Mouse (Mus musculus) right cerebral cortex, postnatal 10 days (tissue): ENCODE measurements around the gene Pex11b.
A peak's percentile ranks its signal among the peaks of the same experiment; 100 is the strongest.
"Not testable (repeated sequence)": the region's sequence is repeated elsewhere in the genome, so short reads cannot be mapped to it uniquely, and the experiment has no call there.

Experiments
- DNase-seq, 2 experiments: peaks; one replicate each; pipeline ENCODE4 v3.0.0; 2021; ENCODE audit warnings: low spot score in 2 of 2

The Pex11b gene

DNA sequence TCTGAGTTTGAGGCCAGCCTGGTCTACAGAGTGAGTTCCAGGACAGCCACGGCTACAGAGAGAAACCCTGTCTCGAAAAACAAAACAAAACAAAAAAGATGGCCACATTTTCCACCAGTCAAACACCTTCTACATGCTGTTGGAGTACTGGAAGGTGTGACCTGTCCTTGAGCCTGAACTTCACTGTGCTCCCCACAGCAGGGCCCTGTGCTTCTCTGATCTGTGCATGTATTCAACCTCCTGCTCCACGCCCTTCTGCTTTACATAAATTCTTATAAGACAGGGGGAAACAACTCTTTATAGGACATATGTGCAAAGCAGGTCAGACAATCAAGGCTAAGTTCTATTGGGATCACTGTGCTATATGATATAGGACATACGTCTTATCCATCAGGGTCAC lies 12.0 kb upstream of the Pex11b start:
- no peak for DNase-seq

DNA sequence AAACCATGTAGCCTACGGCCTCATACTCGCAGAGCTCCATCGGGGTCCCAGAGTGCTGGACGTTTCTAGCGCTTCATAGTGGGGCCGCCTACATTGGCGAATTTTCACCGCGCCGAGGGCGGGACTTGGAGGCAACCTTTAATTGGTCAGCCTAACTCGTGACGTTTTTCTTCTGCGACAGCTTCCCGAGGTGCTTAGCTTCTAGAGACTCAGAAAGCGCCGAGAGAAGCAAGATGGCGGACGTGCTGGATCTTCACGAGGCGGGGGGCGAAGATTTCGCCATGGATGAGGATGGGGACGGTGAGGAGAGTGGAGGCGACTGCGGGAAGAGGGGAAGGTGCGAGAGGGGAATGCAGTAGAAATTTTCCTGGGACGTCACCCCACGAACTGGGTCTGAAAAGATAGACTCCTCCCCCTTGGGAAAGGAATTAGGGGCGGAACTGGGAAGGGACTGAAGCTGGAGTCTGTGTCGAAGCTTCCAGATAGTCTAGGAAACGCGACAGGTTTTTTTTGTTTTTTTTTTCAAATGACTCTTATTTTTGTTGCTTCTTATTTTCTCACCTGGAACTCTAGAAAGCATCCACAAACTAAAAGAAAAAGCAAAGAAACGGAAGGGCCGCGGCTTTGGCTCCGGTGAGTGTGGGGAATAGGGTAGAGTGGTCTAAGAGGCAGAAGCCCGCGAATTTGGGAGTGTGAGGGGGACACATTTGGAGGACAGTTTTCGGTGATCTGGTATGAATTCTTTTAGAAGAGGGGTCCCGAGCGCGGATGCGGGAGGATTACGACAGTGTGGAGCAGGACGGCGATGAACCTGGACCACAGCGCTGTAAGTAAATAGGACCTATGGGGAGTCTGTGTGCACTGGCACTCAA lies 5.2 kb upstream of the Pex11b start, which contains the start of gene Rbm8a:
TSS of gene Rbm8a (plus strand) at position 205 of the 872 bp plus-strand sequence.
- DNase-seq: peak; percentile 98

DNA sequence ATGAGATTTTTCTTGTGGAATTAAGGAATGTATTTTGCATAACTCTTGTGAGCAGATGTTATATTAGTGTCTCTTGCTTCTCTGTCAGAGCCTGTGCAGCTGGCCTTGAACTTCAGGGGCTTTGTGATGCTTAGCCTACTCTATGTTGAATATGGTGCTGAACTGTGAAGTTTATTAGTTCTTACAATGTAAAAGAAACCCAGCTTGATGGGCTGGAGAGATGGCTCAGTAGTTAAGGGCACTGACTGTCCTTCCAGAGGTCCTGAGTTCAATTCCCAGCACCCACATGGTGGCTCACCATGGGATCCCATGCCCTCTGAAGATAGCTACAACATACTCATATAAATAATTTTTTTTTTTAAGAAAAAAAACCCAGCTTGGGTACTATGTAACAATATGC lies 3.1 kb upstream of the Pex11b start:
- no peak for DNase-seq

DNA sequence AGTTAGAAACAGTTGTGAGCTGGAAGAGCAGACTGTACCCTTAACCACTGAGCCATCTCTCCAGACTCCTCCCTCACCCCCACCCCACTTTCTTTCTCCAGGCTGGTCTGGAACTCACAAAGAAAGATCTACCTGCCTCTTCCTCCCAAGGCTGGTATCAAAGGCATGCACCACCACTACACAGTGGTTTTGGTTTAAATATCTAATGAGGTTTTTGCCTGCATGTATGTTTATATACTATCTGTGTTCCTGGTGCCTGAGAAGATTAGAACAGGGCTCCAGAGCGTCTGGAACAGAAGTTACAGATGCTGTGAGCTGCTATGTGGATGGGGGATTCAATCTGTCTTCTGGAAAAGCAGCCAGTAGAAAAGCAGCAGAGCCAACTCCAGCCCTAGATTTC lies 1.2 kb upstream of the Pex11b start:
- peak in 1 of 2 experiments; percentile 12 for DNase-seq

DNA sequence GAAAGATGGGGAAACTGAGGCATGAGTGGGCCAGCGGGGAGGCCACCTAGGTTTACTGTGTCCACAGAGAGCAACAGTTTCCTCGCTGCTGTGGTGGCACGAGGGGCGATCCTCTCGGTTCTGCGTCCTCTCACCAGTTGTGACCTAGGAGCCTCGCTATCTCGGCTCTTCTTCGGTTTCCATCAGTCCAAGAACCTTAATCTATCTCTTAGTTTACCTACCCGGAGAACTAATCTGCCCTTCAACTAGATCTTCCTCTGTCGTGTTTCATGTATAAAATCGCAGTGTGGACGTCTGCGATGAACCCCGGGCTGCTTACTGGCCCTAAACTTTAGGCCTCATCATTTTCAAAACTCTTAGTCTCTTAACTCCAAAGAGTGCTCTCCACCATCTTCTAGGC lies 730 bp downstream of the Pex11b start:
- DNase-seq: no peak

DNA sequence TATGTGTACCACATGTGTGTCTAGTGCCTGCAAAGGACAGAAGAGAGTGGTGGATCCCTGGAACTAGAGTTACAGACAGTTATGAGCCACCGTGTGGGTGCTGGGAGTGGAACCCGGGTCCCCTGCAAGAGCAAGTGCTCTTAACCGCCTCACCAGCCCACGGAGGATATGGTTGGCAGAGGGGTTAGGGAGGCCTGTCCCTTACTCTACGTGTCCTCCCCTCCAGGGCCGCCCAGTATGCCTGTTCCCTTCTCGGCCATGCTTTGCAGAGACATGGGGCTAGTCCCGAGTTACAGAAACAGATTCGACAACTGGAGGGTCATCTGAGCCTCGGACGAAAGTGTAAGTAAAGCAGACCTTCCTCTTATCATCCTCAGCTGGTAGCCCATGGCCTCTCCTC lies 1.3 kb downstream of the Pex11b start:
- no peak for DNase-seq

DNA sequence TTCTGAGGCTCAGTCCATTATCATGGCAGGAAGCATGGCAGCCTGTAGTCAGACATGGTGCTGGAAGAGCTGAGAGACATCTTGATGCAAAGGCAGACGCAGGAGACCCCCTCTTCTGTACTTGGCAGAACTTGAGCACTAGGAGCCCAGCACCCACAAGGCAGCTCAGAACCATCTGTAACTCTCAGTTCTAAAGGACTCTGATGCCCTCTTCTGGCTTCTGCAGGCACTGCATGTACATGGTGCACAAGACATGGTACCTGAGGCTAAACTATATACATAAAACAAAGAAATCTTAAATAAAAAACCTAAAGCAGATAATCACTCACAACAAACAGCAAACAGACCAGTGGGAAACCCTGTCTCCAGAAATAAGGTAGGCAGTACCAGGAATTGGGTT lies 4.0 kb downstream of the Pex11b start:
- peak; percentile 49 to 57 for DNase-seq

DNA sequence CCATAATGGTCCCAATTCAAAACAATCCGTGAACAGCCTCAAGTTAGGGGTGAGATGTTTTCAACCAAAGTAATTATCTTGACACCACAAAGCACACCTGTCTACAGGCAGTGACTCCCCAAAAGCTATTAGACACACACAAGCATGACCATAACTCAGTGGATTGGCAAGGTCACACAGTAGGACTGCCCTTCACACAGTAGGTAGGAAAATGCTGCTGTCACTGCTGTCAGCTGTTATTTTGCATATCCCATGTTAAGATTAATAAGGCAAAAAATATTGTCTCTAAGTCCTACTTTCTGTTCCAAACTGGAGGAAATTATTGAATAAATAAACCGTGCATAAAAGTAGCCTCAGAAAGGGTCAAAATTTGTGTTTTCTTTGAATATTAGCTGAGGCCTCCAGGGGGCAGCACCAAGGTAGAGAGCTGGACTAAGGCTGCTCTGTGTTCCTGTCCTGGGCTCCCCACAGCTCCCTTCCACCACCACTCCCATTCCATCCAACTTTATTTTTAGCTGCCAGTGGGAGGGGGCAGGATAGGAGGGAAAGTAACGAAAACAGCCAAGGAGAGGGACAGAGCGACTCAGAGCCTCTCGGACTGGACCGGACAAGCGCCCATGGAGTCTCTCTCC lies 10.0 kb downstream of the Pex11b start, which contains the start of gene Itga10:
TSS of gene Itga10 (plus strand) at position 567 of the 632 bp plus-strand sequence.
- peak in 1 of 2 experiments; percentile 51 for DNase-seq

DNA sequence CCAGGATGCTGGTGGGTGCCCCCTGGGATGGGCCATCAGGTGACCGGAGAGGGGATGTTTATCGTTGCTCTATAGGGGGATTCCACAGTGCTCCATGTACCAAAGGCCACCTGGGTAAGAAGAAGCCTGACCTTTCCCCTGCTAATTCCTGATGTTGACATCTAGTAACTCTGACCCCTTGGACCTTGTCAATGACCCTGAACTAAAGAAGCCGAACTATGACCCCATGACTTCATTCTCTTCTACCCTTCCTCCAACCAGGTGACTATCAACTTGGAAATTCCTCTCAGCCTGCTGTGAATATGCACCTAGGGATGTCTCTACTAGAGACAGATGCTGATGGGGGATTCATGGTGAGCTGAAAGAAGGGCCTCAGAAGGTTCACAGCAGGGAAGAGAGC lies 12.2 kb downstream of the Pex11b start:
- no peak for DNase-seq

DNA sequence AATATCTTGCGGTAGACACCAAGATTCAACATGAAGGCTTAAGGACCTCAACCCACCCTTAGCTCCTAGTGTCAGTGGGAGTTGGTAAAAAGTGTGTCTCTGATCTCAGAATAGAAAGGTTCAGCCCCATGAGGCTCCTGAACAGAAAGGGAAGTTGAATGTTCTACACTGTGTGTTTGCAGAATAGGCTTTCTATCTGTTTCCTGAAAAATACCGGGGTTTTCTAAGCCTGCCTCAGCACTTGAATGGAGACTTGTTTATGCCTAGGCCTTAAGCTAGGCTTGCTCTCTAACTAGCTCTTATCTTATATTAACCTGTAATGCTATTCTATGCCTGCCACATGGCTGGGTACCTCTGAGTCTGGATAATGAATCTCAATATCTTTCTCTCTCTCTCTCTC lies 25.7 kb downstream of the Pex11b start:
- no peak for DNase-seq

DNA sequence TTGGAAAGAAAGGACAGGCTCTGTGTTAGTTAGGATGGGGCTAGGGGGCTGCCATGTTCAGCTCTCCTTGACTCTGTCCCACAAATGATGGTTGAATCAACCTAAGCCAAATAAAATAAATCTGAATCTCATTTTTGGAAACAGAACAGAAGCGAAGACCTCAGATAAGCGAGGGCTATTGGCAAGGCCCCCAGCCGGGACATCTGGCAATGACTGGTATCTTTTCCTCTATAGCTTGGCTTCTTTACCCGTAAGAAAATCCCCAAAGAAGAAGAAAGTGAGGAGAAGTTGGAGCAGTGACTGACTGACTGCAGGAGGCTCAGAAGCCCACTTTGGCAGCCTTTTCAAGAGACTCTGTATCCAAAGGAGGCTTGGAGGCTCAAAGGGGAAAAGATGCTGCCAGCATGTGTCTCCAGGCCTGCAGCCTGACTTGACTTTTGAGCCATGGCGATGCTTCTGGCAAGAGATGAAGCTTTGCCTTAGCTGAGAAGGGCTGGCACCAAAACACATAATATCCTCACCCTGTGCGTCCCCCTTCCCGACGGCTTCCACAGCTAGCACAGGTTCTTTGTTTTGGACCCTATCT lies 27.6 kb downstream of the Pex11b start:
- no peak for DNase-seq

DNA sequence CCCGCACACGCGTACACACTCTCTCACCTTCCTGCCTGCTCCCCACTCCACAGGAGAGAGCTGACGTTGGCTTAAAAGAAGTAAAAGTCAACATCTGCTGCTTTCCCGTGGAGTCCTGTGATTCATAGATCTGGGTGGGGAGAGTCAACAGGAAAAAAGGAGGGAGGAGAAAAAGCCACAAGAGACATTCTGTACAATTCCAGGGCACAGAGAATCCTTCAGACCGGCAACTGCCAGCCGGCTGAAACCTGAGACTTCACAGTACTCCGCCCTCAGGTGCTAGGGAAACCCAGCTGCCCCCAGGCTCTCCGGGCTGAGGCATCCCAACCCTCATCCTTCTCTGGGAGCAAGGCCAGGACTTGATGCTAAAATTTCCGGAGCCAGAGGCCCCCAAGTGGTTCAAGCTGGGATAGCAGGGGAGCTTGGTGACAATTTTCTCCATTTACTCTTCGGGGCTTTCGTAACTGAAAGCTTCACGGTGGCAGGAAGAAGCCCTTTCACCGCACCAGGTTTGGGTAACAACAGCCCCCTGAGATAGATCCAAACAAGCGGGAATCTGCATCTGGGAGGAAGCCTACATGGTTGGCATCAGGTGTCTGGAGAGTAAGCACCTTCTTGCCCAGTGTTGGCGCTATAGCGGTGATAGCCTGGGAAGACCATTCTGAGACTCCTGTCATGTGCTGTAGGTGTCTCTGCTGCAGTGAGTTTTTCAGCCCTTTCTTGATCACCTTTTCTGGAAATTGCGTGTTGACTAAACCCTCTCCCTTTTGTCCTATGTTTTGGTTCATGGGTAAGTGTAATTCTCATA lies 28.5 kb downstream of the Pex11b start:
- peak; percentile 88 to 90 for DNase-seq

DNA sequence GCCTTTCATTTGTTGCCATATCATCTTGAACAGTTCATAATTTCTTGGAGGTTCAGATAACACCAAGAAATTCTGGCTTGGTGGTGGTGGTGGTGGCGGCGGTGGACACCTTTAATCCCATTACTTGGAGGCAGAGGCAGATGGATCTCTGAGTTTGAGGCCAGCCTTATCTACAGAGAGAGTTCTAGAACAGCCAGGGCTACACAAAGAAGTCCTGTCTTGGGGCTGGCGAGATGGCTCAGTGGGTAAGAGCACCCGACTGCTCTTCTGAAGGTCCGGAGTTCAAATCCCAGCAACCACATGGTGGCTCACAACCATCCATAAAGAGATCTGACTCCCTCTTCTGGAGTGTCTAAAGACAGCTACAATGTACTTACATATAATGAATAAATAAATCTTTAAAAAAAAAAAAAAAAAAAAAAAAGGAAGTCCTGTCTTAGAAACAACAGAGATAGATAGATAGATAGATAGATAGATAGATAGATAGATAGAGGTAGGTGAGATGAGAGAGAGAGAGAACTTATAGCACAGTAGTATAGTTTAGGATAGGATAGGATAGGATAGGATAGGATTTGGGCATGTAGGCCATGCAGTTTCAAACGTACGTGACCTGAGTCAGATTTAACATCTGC lies 30.7 kb downstream of the Pex11b start:
- not testable (repeated sequence) for DNase-seq

DNA sequence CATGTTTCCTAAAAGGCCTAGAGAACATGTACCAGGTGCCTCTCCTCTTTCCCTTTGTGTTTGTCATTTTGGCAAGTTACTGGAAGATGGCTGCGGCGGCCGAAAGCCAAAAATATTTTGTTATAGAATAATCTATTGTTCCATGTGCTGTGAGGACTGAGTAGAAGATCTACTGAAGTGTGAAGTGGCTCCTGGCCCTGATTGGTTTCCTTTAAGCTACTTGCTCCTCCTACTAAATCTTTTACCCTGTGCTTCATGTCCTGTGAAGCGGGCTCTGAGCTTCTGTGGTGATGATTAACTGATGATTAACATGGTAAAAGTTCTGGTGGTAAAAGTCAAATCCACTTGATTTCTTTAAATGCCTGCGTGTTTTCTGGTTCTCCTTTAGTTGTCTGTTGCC lies 31.7 kb downstream of the Pex11b start:
- DNase-seq: no peak

DNA sequence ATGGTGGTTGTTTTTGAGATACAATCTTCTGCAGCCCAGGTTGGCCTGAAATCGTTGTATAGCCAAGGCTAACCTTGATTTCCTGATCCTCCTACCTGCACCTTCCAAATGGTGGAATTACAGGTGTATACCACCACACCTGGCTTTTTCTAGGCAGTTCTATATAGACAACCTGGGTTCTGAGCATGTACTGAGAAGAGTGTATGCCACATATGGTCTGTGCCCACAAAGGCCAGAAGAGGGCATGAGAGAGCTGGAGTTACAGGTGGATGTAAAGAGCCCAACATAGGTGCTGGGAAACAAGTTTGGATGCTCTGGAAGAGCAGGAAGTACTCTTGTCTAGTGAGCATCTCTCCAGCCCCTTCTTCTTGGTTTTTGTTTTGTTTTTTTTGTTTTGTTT lies 32.1 kb downstream of the Pex11b start:
- DNase-seq: no peak

DNA sequence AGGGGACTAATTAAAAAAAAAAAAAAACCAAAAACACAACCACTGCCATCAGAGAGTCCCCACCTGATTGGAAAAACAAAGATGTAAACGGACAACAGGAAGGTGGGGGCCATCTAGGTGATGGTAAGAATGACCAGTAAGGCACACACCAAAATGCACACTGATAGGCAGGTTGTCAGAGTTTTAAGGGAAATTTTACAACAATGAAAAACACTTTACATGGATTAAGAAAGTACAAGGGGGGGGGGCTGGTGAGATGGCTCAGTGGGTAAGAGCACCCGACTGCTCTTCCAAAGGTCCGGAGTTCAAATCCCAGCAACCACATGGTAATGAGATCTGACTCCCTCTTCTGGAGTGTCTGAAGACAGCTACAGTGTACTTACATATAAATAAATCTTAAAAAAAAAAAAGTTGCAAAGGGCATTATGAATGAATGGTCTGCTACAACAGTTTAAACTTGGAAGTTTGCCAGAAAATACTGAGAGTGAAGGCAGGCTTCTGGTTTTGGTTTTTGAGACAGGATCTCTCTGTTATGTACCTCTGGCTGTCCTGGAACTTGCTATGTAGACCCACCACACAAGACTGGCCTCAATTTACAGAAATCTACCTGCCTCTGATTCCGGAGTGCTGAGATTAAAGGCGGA lies 33.4 kb downstream of the Pex11b start:
- DNase-seq: no peak

DNA sequence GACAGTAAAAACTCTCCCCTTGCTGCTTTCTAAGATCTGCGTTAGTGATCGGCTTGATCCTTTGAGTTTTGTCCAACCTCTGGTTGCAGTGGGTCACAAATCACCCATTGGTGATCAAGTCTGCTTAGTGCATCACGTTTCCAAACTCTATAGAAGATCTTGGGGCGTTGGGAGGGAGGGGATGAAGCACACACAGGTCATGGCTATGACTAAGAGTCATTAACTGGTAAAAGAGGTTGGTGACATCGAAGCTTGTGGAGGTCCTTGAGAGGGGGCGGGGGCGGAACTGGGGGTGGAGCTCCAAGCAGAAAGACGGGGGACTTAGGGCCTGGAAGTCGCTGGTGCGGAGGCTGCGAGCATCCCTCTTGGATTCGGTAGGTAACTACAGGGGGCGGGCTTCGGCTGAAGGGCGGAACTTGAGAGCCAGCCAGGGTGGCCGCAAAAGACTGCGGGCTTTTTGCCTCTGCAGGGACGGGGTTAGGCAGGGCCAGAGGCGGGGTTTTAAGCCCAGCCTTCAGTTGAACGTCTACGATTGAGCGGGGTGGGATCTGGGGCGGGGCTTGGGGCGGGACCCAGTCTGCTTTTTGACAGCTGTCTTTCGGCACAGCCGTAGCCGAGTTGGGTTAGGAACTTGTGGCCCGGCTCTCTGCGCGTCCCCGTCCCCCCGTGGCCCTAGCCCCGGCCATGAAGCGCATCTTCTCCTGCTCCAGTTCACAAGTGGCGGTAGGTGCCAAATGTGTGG lies 34.7 kb downstream of the Pex11b start, which contains the start of gene Ankrd35:
TSS of gene Ankrd35 (plus strand) at position 405 of the 742 bp plus-strand sequence.
- peak; percentile 78 to 82 for DNase-seq

DNA sequence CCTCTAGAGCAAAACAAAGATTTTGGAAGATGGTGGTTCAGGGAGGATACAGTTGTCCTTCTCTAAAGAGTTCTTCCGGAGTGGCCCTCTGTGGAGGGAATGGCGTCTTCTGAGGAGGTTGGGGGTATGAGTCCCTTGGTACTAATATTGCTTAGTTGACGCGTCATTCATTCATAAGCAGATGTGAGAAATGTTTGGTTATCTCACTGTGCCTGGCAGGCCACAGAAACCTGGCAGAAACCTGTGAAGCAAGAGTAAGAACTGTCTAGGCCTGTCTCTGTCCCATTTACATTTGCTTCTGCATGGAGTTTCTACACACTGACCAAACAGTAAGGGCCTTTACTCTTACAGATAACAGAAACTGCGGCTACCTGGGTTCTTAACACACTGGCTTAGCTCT lies 36.3 kb downstream of the Pex11b start:
- no peak for DNase-seq

DNA sequence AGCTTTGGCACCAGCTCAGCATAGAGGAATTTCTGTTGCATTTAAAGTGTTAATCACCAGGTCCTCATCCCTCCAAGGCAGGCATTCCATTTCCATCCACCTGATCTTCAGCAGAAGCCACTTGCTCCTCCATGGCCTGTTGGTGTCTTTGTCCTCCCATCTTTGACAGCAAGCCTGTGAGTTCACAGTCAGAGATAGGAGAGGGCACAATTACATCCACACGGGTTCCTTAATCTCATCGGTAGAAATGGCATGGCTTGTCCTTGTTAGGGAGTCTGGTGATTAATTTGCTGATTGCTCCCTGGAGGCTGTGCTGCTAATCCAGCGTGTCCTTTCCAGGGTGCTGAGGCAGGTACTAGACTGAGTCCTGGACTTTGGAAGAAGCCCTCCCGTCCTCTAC lies 38.3 kb downstream of the Pex11b start:
- DNase-seq: no peak

DNA sequence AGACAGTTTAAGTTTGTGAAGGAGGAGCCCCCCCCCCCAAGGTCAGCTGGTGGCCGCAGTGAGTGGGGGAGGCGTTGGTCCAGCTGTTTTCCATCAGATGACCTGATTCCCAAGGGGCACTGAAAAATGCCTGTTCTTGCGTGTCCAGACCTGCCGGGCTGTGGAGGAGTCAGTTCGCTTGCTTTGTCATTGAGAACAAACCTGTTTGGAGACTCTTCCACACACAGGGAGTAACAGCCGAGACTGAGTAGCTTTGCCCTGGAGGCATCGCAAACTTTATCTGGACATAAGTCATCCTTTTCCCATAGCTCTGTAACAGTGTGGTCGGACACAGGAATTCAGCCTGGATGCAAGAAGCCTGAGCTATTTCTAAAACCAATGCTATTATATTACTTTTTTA lies 39.3 kb downstream of the Pex11b start:
- no peak for DNase-seq
